Mouse (Mus musculus) hindbrain, embryonic 11.5 days (tissue): ENCODE results near the gene Sncg. TPM values are rescaled to one million over a fixed set of nuclear protein-coding genes. Genes with fewer than 3 reads are reported as not detected.

Experiments used
- ATAC-seq: fragments of 200-750 bp; cut with Nextera tagmentation; 2 replicates; pipeline ENCODE4 v1.8.0; 2017; ENCODE audit warnings: mild to moderate bottlenecking, moderate TSS enrichment, moderate library complexity; ENCODE audit not compliant: low FRiP score
- DNase-seq: peaks from one replicate; pipeline ENCODE4 v3.0.0-alpha.2; 2015; ENCODE audit warnings: low spot score
- H3K27ac ChIP-seq: fragments of 300-500 bp; sonication (generic); 2 replicates; pipeline ENCODE4 v1.5.1; 2014; ENCODE audit warnings: mild to moderate bottlenecking, low read depth, low read length
- H3K27me3 ChIP-seq: fragments of 300-500 bp; sonication (generic); 2 replicates; pipeline ENCODE4 v1.6.1; 2014; ENCODE audit warnings: mild to moderate bottlenecking, low read length, moderate library complexity, mixed read lengths; ENCODE audit not compliant: control insufficient read depth, insufficient read depth
- H3K36me3 ChIP-seq: fragments of 300-500 bp; sonication (generic); 2 replicates; pipeline ENCODE4 v1.6.1; 2014; ENCODE audit warnings: mild to moderate bottlenecking, low read length, moderate library complexity, mixed read lengths; ENCODE audit not compliant: control insufficient read depth, insufficient read depth
- H3K4me1 ChIP-seq: fragments of 300-500 bp; sonication (generic); replicated peaks from 2 replicates; pipeline ENCODE4 v1.6.1; 2014; ENCODE audit warnings: low read length, mixed read lengths; ENCODE audit not compliant: control insufficient read depth, insufficient read depth
- H3K4me2 ChIP-seq: fragments of 300-500 bp; sonication (generic); replicated peaks from 2 replicates; pipeline ENCODE4 v1.6.1; 2014; ENCODE audit warnings: mild to moderate bottlenecking, low read depth, low read length
- H3K4me3 ChIP-seq: fragments of 300-500 bp; sonication (generic); 2 replicates; pipeline ENCODE4 v1.5.1; 2014; ENCODE audit warnings: low read depth, low read length
- H3K9ac ChIP-seq: fragments of 300-500 bp; sonication (generic); 2 replicates; pipeline ENCODE4 v1.6.1; 2014; ENCODE audit warnings: low read depth, low read length
- H3K9me3 ChIP-seq: fragments of 300-500 bp; sonication (generic); 2 replicates; pipeline ENCODE4 v1.6.1; 2016; ENCODE audit warnings: low read length; ENCODE audit not compliant: control insufficient read depth
- WGBS: fragments of 180-500 bp; shearing (Covaris S2); extraction: QIAGEN DNeasy Blood & Tissue Kit; methylation state at CpG from one replicate; pipeline ENCODE4 v1.1.7; 2014; 5-methylcytosine and 5-hydroxymethylcytosine counted together
- polyA plus RNA-seq: library from polyadenylated mRNA; unstranded; fragments of >200 nt; fragmentation: Nextera tagmentation; extraction: Ambion mirVana; gene quantifications from 2 replicates; pipeline ENCODE4 v1.2.1, GENCODE M21; 2014

Gene Sncg
- polyA plus RNA-seq, 1 experiment from 2014 or later, result 123 TPM

DNA sequence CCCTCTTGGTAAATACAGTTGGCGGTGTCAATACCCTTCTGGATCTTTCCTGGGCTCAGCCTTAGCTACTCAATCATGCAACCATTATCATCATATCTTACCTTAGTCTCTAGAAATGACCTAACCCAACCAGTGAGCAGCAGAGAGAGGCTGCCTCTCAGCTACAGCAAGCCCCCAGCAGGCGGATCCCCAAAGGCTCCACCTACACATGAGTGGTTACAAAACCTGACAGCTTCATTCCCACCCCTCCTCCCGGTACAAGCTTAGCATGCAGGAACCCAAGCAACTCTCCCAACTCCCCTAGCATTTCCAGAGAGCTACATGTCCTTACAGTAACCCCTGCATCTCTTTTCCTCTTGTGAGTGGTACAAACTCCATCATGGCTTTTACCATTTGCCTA is 25.4 kb upstream of the Sncg start:
- WGBS, result 93% methylated on average over 3 of the region's 3 CpGs

GRCm38 (mm10) chr14:34399301-34399700 is 24.7 kb upstream of the Sncg start:
- Histone ChIP-seq H3K9me3 (no peaks in the 10 kb centered on the region), H3K27ac (no peak overlapping the region), H3K4me2 (no peak overlapping the region), H3K4me1 (no peaks in the 10 kb centered on the region), H3K9ac (no peak overlapping the region), H3K4me3 (no peak overlapping the region), H3K36me3 (peaks cover 4% of the 10 kb centered on the region; the same call in 1 of the 2 replicates), H3K27me3 (no peaks in the 10 kb centered on the region)
- no peak for DNase-seq
- no peak for ATAC-seq
- WGBS, result 95% methylated on average over 6 of the region's 6 CpGs

More for the DNA sequence above, 25.4 kb upstream of the Sncg start:
- peaks cover 4% of the 10 kb centered on the region; the same call in 1 of the 2 replicates for H3K36me3 ChIP-seq
- H3K4me1 ChIP-seq, result no peaks in the 10 kb centered on the region
- H3K9me3 ChIP-seq, result no peaks in the 10 kb centered on the region
- no peak overlapping the region for H3K9ac ChIP-seq
- no peaks in the 10 kb centered on the region for H3K27me3 ChIP-seq
- no peak overlapping the region for H3K4me2 ChIP-seq
- H3K4me3 ChIP-seq, result no peak overlapping the region
- ATAC-seq (no peak), DNase-seq (no peak)
- no peak overlapping the region for H3K27ac ChIP-seq

- H3K9ac ChIP-seq, result no peak overlapping the region
- 89% methylated on average over 21 of the region's 21 CpGs for WGBS
- no peaks in the 10 kb centered on the region for H3K9me3 ChIP-seq
- no peak for DNase-seq
- no peak overlapping the region for H3K27ac ChIP-seq
- no peaks in the 10 kb centered on the region for H3K4me1 ChIP-seq
- H3K27me3 ChIP-seq, result no peaks in the 10 kb centered on the region
- no peak overlapping the region for H3K4me3 ChIP-seq
- H3K36me3 ChIP-seq, result peaks cover 4% of the 10 kb centered on the region; the same call in 1 of the 2 replicates
- no peak overlapping the region for H3K4me2 ChIP-seq
- ATAC-seq, result no peak
Observed at GRCm38 (mm10) chr14:34398901-34399300, 24.3 kb upstream of the Sncg start.

DNA sequence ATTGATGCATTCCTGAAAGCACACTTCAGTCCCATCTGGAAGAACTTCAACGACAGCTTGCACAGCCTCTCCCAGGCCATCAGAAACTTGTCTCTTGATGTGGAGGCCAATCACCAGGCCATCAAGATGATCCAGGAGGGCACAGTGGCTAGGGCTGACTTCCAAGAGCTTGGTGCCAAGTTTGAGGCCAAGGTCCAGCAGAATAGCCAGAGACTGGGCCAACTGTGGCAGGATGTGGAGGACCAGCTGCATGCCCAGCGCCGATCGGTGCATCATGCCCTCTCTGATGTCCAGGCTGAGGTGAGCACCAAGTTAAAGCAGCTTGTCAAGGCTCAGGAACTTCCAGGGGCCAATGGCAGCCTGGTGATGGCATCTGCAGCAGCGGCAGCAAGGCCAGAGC is 23.3 kb upstream of the Sncg start:
- Histone ChIP-seq H3K4me1 (no peaks in the 10 kb centered on the region), H3K27me3 (no peaks in the 10 kb centered on the region), H3K9me3 (no peaks in the 10 kb centered on the region), H3K27ac (no peak overlapping the region), H3K4me2 (no peak overlapping the region), H3K4me3 (no peak overlapping the region), H3K36me3 (peaks cover 4% of the 10 kb centered on the region; the same call in 1 of the 2 replicates), H3K9ac (no peak overlapping the region)
- WGBS, result 94% methylated on average over 5 of the region's 5 CpGs
- ATAC-seq, result no peak
- DNase-seq, result no peak

DNA sequence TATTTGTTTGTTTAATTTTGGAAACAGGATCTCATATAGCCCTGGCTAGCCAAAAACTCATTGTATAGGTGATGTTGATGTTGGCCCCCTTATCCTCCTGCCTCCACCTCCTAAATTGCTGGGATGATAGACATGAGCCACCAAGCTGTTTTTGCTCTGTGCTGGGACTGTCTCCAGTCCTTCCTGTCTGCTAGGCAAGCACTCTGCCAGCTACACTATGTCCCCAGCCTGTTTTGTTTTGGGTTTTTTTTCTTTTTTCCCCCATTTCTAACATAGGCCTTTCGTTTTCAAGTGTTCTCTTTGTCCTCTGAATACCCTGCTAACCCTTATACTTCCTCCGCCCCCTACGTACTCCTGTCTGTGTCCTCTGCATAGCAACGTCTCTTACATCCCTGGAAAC is 18.7 kb upstream of the Sncg start:
- DNase-seq, result no peak
- 69% methylated on average over 4 of the region's 4 CpGs for WGBS

GRCm38 (mm10) chr14:34382921-34383704 is 8.5 kb upstream of the Sncg start:
- H3K4me3 ChIP-seq, result no peak overlapping the region
- H3K27ac ChIP-seq, result no peak overlapping the region
- H3K4me2 ChIP-seq, result no peak overlapping the region
- ATAC-seq (no peak), DNase-seq (no peak)
- H3K36me3 ChIP-seq, result no peaks in the 10 kb centered on the region
- H3K9ac ChIP-seq, result no peak overlapping the region
- no peaks in the 10 kb centered on the region for H3K27me3 ChIP-seq
- 0 out of 2 replicates have a peak, but pooled peaks cover 3% of the 10 kb centered on the region for H3K4me1 ChIP-seq
- 95% methylated on average over 9 of the region's 9 CpGs for WGBS
- H3K9me3 ChIP-seq, result no peaks in the 10 kb centered on the region

More for the DNA sequence above, 18.7 kb upstream of the Sncg start:
- Histone ChIP-seq H3K36me3 (peaks cover 3% of the 10 kb centered on the region; the same call in 1 of the 2 replicates), H3K9ac (no peak overlapping the region), H3K27ac (no peak overlapping the region), H3K27me3 (no peaks in the 10 kb centered on the region), H3K4me1 (no peaks in the 10 kb centered on the region), H3K4me3 (no peak overlapping the region), H3K4me2 (no peak overlapping the region), H3K9me3 (no peaks in the 10 kb centered on the region)
- no peak for ATAC-seq

DNA sequence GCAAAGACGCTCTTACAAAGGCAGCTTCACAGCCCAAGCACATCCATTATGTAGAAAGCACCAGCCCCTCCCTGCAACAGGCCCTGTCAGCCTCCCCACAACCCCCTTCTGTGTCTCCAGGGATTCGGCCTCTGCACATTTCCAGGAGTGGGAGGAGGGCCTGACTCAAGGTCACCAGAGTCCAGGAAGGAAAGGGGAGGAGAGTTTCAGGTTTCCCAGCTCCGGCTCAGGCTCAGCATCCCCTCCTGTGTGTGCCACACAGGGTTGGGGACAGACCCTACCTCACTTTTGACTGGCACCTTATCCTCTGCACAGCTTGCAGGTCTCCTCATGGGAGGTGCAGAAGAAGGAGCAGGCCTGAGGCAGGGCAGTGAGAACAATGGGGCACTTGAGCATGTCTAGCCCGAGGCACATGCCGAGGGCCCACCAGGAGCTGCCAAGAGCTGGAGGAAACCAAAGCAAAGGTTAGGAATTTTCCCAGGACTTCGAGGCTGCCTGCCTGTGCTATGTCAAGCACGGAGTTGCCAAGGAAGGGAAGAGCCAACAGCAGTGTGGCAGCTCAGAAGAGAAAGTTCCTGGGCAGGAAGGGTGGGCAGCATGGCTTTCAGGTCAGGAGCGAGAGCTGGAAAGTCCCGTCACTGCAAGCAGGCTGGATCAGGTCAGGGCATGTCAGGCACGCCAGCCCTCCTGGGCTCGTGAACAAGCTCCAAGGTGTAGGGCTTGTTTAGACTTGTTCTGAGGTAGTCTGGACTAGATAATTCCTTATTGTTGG is 4.2 kb upstream of the Sncg start:
- Histone ChIP-seq H3K4me1 (0 out of 2 replicates have a peak, but pooled peaks cover 3% of the 10 kb centered on the region), H3K27ac (peak overlapping the region; percentile 36; the same call in 1 of the 2 replicates), H3K9me3 (no peaks in the 10 kb centered on the region), H3K27me3 (no peaks in the 10 kb centered on the region), H3K9ac (no peak overlapping the region), H3K36me3 (no peaks in the 10 kb centered on the region), H3K4me2 (no peak overlapping the region), H3K4me3 (no peak overlapping the region)
- WGBS, result 38% methylated on average over 11 of the region's 11 CpGs
- peak; percentile 48 for ATAC-seq
- DNase-seq, result peak; percentile 64

GRCm38 (mm10) chr14:34377121-34377520 is 2.5 kb upstream of the Sncg start:
- H3K36me3 ChIP-seq, result no peaks in the 10 kb centered on the region
- DNase-seq (no peak), ATAC-seq (no peak)
- H3K4me3 ChIP-seq, result no peak overlapping the region
- H3K4me1 ChIP-seq, result 0 out of 2 replicates have a peak, but pooled peaks cover 3% of the 10 kb centered on the region
- 84% methylated on average over 4 of the region's 4 CpGs for WGBS
- H3K9ac ChIP-seq, result no peak overlapping the region
- H3K27ac ChIP-seq, result no peak overlapping the region
- no peak overlapping the region for H3K4me2 ChIP-seq
- H3K27me3 ChIP-seq, result no peaks in the 10 kb centered on the region
- no peaks in the 10 kb centered on the region for H3K9me3 ChIP-seq
